ENCODE assay signal across 10 mouse cellular contexts in genomic region chr13:35581616-35582015, GRCm38 (mm10).
DNase-seq lines count a peak whose midpoint lies in the region.
"Had no signal": no experiment of that assay in that cellular context is flagged by ENCODE, and none has a peak within 500 bp of the region (broad histone marks: within the 10 kb centered on the region; RNA-seq: fewer than 3 reads in every experiment).

No protein-coding gene starts in this region.

- intact Hi-C loops in gastrocnemius, postnatal 14 days (cut with DNase I; ENCODE audit: low total_unique reads) = no loop called here
- intact Hi-C loops in gastrocnemius, postnatal 36 days (cut with DNase I) = no loop called here

- peak; percentile 34 for DNase-seq in gastrocnemius, postnatal 14 days
- DNase-seq in gastrocnemius, postnatal 36 days = no peak
- DNase-seq in lung, postnatal 10 days = peak; percentile 37
- DNase-seq in lung, postnatal 14 days = no peak
- DNase-seq in heart, postnatal 4 days = peak; percentile 75
- DNase-seq in retina, embryonic 14.5 days (ENCODE audit: low spot score) = peak; percentile 60
- DNase-seq in ovary, adult 18-20 months (ENCODE audit: low spot score) = no peak
- DNase-seq in cerebellum, adult 11 months = no peak
- DNase-seq: adrenal gland, postnatal 25 days; right cerebral cortex, postnatal 25 days had no signal

Comparison
In these comparisons a context has a peak if more than half of its experiments do, and no peak if none do; other contexts are left out.
1. DNase-seq: peak in gastrocnemius, postnatal 14 days (single experiment), lung, postnatal 10 days (single experiment), heart, postnatal 4 days (single experiment) and retina, embryonic 14.5 days (single experiment); none in gastrocnemius, postnatal 36 days (0 of 2), lung, postnatal 14 days (single experiment), ovary, adult 18-20 months (single experiment) and cerebellum, adult 11 months (single experiment).